Mouse (Mus musculus) layer of hippocampus, postnatal 14 days (tissue): Measurements from ENCODE around the gene Gm45234. TPM values are rescaled to one million over a fixed set of nuclear protein-coding genes. Genes with fewer than 3 reads are reported as not detected.

Experiments used
- DNase-seq, 2 experiments: peaks; one replicate each; pipeline ENCODE4 v3.0.0; 2021 to 2022; ENCODE audit warnings: low spot score in 2 of 2, mixed read lengths in 1 of 2
- total RNA-seq, 2 experiments: library from RNA; stranded (reverse); gene quantifications; 2 replicates each; pipeline ENCODE4 v1.2.3; 2021

Gm45234 gene
- total RNA-seq, 2 experiments from 2014 or later = 1.3 TPM; not detected in 1

DNA sequence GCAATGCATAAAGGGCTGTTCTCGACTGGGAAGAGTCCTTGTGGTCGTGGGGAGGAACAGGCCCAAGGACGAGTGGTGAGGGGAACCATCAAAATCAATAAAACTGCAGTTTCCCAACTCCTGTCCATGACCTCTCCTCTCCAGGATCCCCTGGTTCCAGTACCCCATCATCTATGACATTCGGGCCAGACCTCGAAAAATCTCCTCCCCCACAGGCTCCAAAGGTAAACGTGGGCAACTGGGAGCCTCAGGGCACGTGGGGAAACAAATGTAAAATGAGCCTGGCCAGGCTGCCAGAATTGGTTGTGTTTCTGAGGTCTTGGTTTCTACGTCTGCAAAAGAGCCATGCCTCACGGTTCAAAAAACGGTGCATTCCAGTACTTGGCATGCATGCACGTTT lies 42.9 kb downstream of the Gm45234 start:
- DNase-seq = no peak

GRCm38 (mm10) chr6:124711824-124712782 lies 43.7 kb downstream of the Gm45234 start, which contains the start of the genes Emg1 and Phb2:
TSS of gene Emg1 (minus strand) at chr6:124712178.
TSS of gene Phb2 (plus strand) at chr6:124712336.
- peak; percentile 94 to 98 for DNase-seq

DNA sequence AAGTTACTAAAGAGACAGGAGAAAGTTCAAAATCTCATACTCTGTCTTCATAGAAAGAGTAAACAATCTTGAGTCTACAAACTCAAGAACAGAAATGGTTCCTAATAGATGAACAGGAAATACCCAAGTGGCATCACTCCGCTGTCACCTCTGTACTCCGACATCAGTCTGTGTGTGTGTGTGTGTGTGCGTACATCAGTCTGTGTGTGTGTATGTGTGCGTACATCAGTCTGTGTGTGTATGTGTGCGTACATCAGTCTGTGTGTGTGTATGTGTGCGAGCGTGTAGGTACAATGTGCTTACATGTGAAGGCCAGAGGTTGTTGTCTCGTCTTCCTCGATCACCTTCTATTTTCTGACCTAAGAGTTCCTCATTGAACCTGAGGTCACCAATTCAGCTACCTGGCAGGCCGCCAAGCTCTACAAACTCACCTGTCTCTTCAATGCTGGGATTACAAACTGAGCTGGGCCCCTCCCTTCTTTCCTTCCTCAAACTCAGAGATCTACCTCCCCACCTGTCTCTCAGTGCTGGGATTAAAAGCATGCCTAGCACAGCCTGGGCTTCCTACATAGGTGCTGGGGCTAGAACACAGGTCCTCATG lies 47.4 kb downstream of the Gm45234 start:
- DNase-seq = no peak

DNA sequence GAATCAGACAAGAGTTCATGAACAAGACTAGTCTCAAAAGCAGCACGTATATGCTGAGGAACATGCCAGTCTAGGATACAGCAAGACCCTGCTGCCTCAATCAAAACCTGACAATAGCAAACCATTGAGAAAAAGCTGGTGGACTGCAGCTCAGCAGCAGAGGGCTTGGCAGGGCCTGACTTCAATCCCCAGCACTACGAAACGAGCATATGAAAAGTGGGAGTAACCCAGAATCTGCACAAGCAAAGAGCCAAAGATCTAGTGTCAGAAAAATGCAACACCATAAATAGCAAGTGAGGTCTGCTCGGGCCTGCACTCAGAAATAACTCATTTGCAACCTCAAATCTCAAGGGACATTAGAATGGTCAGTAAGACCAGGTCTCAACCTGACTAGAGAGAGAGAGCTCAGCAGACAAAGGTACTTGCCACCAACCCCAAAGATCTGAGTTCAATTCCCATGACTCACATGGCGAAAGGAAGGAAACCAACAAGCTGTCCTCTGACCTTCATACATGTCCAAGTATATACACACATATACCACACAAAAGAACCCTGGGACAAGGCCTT lies 49.7 kb downstream of the Gm45234 start:
- no peak for DNase-seq

DNA sequence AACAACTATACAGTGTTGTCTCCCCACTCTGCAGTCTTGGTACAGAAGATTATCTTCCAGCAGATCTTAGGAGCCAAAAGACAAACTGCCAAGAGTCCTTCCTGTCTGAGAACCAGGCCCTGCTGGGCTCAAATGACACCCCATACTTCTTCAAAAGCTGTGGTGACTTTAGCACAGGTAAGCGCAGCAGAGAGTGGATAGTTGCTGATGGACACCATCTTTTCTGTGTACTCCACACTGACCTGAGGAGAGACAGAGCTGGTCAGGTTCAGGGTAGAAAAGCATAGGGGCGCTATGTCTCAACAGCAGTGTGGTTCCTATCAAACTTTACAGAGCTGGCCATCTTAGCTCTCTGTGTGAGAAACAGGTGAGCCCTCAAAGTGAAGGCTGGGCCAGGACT lies 51.4 kb downstream of the Gm45234 start:
- DNase-seq = no peak

DNA sequence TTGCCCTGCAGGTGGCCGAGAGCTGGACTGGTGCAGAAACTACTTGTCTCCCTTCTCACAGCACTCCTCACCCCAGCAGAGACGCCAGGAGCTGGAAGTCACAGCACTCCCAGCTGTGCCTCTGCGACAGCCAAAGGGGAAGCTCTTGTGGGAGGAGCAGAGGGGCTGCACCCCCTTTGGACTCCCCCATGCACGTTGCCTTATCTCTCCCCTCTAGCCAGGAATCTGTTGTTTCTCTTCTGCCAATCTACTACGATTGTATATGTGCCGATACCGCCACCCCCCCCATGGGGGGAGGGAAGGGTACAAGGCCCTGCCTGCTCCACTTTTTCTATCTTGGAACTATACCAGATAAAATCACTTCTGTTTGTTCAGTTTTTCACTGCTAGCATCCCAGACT lies 52.0 kb downstream of the Gm45234 start:
- no peak for DNase-seq

DNA sequence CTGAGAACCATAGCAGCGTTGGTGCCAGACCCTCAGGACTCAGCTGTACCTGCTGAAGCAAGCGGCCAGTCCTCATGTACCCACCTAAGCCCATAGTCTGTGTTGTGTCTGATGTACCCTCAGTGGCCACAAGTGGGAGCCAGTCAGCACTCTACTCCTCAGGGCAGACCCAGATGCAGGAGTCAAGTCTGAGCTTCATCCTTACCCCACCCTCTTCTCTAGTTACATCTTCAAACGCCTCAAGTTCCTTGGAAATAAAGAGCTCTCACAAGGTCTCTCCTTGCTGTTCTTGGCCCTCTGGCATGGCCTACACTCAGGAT lies 53.1 kb downstream of the Gm45234 start:
- peak; percentile 60 to 73 for DNase-seq

GRCm38 (mm10) chr6:124702102-124702783 lies 53.6 kb downstream of the Gm45234 start:
- DNase-seq = no peak

DNA sequence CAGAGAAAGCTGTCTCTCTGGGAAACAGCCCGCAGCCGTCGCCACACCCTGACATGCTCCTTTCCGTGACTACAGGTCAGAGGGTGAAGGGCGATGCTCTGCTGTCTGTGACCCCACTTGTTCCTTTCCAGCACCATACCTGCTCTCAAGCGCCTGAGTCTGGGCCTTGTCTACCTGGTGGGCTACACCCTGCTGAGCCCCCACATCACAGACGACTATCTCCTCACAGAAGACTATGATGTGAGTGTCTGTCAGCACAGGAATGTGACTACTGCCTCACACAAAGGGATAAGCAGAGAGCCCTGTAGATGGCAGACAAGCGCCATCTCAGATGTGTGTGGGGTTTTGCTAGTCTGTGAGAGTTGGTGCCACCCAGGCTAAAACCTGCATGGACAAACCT lies 54.5 kb downstream of the Gm45234 start:
- no peak for DNase-seq

- peak; percentile 47 to 75 for DNase-seq
Measured at GRCm38 (mm10) chr6:124699962-124700610, 55.7 kb downstream of the Gm45234 start.

DNA sequence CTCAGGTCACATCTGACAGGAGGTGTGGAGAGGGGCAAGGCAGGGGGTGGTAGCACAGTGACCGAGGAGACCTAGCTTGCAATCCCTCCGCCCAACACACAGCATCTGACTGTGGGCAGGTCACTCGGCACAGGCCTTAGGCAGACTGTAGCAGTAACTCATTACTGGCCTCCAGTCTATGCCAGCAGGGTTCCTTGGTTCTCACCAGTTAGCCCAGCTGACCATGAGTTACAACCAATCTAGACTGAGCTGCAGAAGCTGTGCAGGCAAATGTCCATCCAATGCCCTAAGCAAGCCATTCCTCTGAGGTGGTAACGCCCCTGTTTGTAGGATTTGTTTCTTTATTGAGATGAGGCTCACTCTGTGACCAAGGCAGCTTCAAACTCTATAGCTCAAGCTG lies 56.5 kb downstream of the Gm45234 start:
- no peak for DNase-seq

GRCm38 (mm10) chr6:124698751-124699150 lies 57.1 kb downstream of the Gm45234 start:
- no peak for DNase-seq

- DNase-seq = no peak
Measured at GRCm38 (mm10) chr6:124696441-124697150, 59.2 kb downstream of the Gm45234 start.

GRCm38 (mm10) chr6:124694166-124694955 lies 61.5 kb downstream of the Gm45234 start:
- peak; percentile 56 to 86 for DNase-seq

GRCm38 (mm10) chr6:124693243-124693981 lies 62.4 kb downstream of the Gm45234 start:
- no peak for DNase-seq

DNA sequence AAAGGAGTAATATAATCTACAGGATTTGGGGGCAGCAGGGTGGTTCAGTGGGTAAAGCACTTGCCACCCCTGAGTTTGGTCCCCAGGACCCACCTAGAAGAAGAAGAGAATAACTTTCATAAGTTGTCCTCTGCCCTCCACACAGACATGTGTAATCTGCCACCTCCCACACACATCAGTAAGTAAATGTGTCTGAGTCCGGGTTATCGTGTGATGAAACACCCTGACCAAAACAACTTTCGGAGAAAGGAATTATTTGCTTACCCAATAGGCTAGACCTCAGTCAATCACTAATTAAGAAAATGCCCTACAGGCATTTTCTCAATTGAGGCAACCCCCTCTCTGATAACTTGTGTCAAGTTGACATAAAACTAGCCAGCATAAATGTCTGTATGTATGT lies 65.3 kb downstream of the Gm45234 start:
- no peak for DNase-seq
